Mouse (Mus musculus): ENCODE results near the gene Phlpp1.
A peak's percentile ranks its signal among the peaks of the same experiment; 100 is the strongest.

The Phlpp1 gene

GRCm38 (mm10) chr1:106400900-106401634 lies 229.5 kb downstream of the Phlpp1 start:
- DNase-seq: no peak

DNA sequence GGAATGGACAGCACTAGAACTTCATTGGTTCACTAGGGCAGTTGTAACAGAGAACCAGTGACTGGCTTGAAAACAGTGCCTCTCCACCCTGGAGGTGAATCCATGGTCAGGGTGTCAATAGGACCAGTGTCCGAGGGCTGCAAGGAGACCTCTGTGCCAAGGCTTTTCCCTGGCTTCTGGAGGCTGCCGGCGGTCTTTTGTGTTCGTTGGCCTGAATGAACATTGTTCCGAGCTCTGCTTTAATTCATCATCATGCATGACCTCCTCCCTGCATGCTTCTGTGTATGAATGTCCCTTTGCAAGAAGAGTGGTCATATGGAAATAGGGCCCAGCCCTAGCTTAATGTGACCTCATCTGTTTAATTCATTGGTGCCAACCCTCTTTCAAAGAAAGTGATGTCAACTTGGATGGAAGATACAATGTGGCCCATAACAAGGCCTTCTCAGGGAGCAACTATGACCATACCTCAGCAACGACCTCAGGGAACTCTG lies 231.5 kb downstream of the Phlpp1 start:
- no peak for DNase-seq

GRCm38 (mm10) chr1:106406852-106407251 lies 235.3 kb downstream of the Phlpp1 start:
- no peak for DNase-seq

DNA sequence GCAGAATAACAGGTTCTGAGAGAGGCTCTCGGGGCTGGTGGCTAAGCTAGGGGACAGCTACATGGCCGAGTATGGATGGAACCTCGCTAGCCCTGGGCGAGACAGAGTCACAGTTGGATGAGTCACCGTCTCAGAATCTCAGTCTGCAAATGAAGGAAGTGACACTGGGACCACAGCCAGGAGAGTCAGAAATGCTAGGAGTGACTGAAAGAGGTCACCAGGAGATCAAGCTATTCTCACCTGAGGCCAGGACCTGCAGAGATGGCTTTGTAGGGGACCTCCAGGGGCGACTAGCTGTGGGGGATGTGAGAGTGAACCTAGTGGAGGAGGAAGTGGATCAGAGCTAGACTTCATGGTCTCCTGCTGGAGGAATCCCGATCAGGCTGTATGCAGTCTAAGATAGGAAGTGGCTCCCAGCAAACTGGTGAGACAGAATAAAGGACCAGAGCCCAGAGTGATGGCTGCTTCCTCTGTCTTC lies 236.4 kb downstream of the Phlpp1 start:
- DNase-seq: no peak

GRCm38 (mm10) chr1:106410858-106411257 lies 239.3 kb downstream of the Phlpp1 start:
- no peak for DNase-seq

GRCm38 (mm10) chr1:106425128-106425936 lies 253.8 kb downstream of the Phlpp1 start:
- peak; percentile 9 for DNase-seq

GRCm38 (mm10) chr1:106428170-106428569 lies 256.6 kb downstream of the Phlpp1 start:
- DNase-seq: peak; percentile 15

GRCm38 (mm10) chr1:106428580-106428979 lies 257.0 kb downstream of the Phlpp1 start:
- no peak for DNase-seq

- DNase-seq: no peak
Observed at GRCm38 (mm10) chr1:106433580-106433979, 262.0 kb downstream of the Phlpp1 start.

Measured in cerebellum, adult 9-11 months (tissue).